Mouse (Mus musculus) liver, adult 2 months (tissue): Measurements from ENCODE around the gene Chit1.

Experiments
- CTCF ChIP-seq: fragments of 200-500 bp; IDR thresholded peaks from 2 replicates; pipeline ENCODE4 v1.5.1; 2011; ENCODE audit warnings: low read depth, low read length, control low read depth
- POLR2A ChIP-seq: fragments of 200-500 bp; IDR thresholded peaks from 2 replicates; pipeline ENCODE4 v1.6.1; 2011; ENCODE audit warnings: low read length, control low read depth; ENCODE audit not compliant: insufficient read depth; ENCODE audit errors: extremely low read depth

- TF ChIP-seq CTCF, result no peak
- TF ChIP-seq POLR2A, result no peak
Observed at GRCm38 (mm10) chr1:134086811-134087398, 24.1 kb upstream of the Chit1 start.
